Mouse (Mus musculus) midbrain, embryonic 10.5 days (tissue): ENCODE measurements at regions not wholly inside any gene's neighbourhood (a gene's known extent, or its start where the extent isn't known, plus 50 kb on each side); places are given as distances from the start of the nearest gene placed in this dataset.

Experiments
- DNase-seq: peaks from one replicate; pipeline ENCODE4 v3.0.0-alpha.2; 2017; ENCODE audit warnings: low spot score
- H3K27ac ChIP-seq: fragments of 300-500 bp; sonication (generic); replicated peaks from 2 replicates; pipeline ENCODE4 v1.5.1; 2016; ENCODE audit warnings: mild to moderate bottlenecking
- H3K27me3 ChIP-seq: fragments of 300-500 bp; sonication (generic); 2 replicates; pipeline ENCODE4 v1.6.1; 2016; ENCODE audit warnings: low read depth, mild to moderate bottlenecking; ENCODE audit not compliant: poor library complexity, severe bottlenecking
- H3K36me3 ChIP-seq: fragments of 300-500 bp; sonication (generic); 2 replicates; pipeline ENCODE4 v1.6.1; 2016; ENCODE audit warnings: mild to moderate bottlenecking, moderate library complexity
- H3K4me1 ChIP-seq: fragments of 300-500 bp; sonication (generic); 2 replicates; pipeline ENCODE4 v1.6.1; 2016
- H3K4me3 ChIP-seq: fragments of 300-500 bp; sonication (generic); 2 replicates; pipeline ENCODE4 v1.5.1; 2016; ENCODE audit warnings: mild to moderate bottlenecking, moderate library complexity
- H3K9me3 ChIP-seq: fragments of 300-500 bp; sonication (generic); replicated peaks from 2 replicates; pipeline ENCODE4 v1.6.1; 2016; ENCODE audit warnings: mild to moderate bottlenecking
- WGBS: fragments of 180-500 bp; shearing (Covaris S2); methylation state at CpG from one replicate; pipeline ENCODE4 v1.1.7; 2016; 5-methylcytosine and 5-hydroxymethylcytosine counted together

- WGBS = 87% methylated on average over 7 of the region's 7 CpGs
- Histone ChIP-seq H3K27ac (no peak overlapping the region), H3K36me3 (no peaks in the 10 kb centered on the region), H3K27me3 (no peaks in the 10 kb centered on the region), H3K4me3 (no peak overlapping the region), H3K9me3 (no peaks in the 10 kb centered on the region), H3K4me1 (peaks cover 13% of the 10 kb centered on the region)
- no peak for DNase-seq
Measured at GRCm38 (mm10) chr9:113309707-113310574, 398.1 kb downstream of the Pdcd6ip start.

DNA sequence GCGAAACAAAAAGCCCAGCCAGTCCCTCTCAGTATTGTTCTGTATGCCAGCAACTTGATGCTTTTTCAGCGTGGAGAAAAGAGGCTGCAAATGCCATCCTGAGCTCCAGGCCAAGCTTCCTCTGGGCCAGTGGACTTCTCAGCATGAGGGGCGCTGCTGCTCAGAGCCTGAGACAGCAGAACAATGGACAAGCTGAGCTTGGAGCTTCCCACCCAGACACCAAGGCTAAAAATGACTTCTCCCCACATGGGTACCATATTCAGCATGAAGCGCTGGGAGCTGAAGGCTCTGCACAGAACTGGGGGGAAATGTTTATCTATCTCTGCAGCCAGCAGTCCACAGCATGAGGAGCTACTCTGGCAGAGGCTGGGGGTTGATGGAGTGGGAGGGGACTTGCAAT, 402.3 kb downstream of the Pdcd6ip start:
- H3K9me3 ChIP-seq = no peaks in the 10 kb centered on the region
- DNase-seq = no peak

GRCm38 (mm10) chr9:113302429-113302828, 405.6 kb downstream of the Pdcd6ip start:
- WGBS = 52% methylated on average over 1 of the region's 1 CpGs
- no peaks in the 10 kb centered on the region for H3K9me3 ChIP-seq
- DNase-seq = no peak
- no peaks in the 10 kb centered on the region for H3K36me3 ChIP-seq
- no peak overlapping the region for H3K4me3 ChIP-seq
- peaks cover 44% of the 10 kb centered on the region for H3K4me1 ChIP-seq
- no peak overlapping the region for H3K27ac ChIP-seq
- no peaks in the 10 kb centered on the region for H3K27me3 ChIP-seq

More for the DNA sequence above, 402.3 kb downstream of the Pdcd6ip start:
- H3K36me3 ChIP-seq = no peaks in the 10 kb centered on the region
- H3K27me3 ChIP-seq = no peaks in the 10 kb centered on the region
- H3K27ac ChIP-seq = peak overlapping the region; percentile 38; the same call in 1 of the 2 replicates
- H3K4me1 ChIP-seq = peaks cover 24% of the 10 kb centered on the region
- WGBS = 43% methylated on average over 4 of the region's 4 CpGs
- no peak overlapping the region for H3K4me3 ChIP-seq

GRCm38 (mm10) chr9:113300846-113301245, 407.2 kb downstream of the Pdcd6ip start:
- no peak overlapping the region for H3K27ac ChIP-seq
- H3K9me3 ChIP-seq = no peaks in the 10 kb centered on the region
- no peaks in the 10 kb centered on the region for H3K27me3 ChIP-seq
- 18% methylated on average over 2 of the region's 2 CpGs for WGBS
- no peaks in the 10 kb centered on the region for H3K36me3 ChIP-seq
- H3K4me1 ChIP-seq = peaks cover 38% of the 10 kb centered on the region
- DNase-seq = peak; percentile 36
- no peak overlapping the region for H3K4me3 ChIP-seq

DNA sequence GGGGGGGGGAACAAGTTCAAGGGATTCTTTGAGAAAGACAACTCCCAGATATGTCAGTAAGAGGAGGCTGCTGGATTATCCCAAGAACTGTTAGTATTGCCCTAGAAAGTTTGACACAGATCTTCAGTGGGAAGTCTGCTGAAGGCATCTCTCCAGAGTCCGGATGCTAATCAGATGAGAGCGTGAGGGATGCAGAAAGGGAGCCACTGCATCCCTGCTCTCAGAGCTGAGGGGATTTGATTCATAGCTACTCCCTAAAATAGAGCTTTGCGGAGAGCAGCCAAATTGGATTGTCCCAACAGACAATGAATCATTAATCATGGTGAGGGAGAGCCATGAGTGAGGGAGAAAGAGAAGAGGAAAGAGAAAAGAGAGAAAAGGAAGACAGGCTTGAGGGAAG, 408.2 kb downstream of the Pdcd6ip start:
- no peaks in the 10 kb centered on the region for H3K9me3 ChIP-seq
- H3K27me3 ChIP-seq = no peaks in the 10 kb centered on the region
- 31% methylated on average over 3 of the region's 3 CpGs for WGBS
- no peaks in the 10 kb centered on the region for H3K36me3 ChIP-seq
- DNase-seq = no peak
- no peak overlapping the region for H3K4me3 ChIP-seq
- peaks cover 32% of the 10 kb centered on the region for H3K4me1 ChIP-seq
- H3K27ac ChIP-seq = no peak overlapping the region

DNA sequence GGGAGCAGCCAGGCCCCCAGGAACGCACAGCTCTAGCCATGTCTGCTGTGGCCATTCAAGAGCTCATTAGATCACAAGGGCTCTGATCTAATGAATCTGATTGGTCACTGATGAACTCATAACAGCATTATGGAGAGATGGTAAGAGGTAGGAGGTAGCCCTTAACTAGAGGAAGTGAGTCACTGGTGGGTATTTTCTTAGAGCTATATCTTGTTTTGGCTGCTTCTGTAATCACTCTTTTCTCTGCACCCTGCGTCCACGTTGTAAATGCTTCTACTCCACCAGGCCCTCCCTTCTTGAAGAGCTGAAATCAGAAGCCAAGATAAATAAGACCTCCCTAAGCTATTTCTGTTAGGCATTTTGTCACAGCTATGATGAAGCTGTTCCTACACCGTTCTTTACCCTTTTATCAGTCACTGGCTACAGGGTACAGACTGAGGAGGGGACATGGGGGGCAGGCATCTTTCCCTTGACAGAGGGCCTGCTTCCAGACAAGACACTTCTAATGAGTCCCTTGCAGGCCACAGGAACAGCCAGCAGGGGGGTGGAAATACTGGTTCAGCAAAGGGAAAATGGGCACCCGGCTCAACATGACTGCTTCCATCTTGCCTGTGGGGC, 412.1 kb downstream of the Pdcd6ip start:
- DNase-seq = no peak
- Histone ChIP-seq H3K27me3 (no peaks in the 10 kb centered on the region), H3K9me3 (no peaks in the 10 kb centered on the region), H3K36me3 (no peaks in the 10 kb centered on the region), H3K4me3 (no peak overlapping the region), H3K27ac (no peak overlapping the region), H3K4me1 (peaks cover 23% of the 10 kb centered on the region)
- WGBS = 88% methylated on average over 5 of the region's 5 CpGs

- H3K9me3 ChIP-seq = no peaks in the 10 kb centered on the region
- H3K27me3 ChIP-seq = no peaks in the 10 kb centered on the region
- 81% methylated on average over 4 of the region's 4 CpGs for WGBS
- H3K4me3 ChIP-seq = no peak overlapping the region
- H3K4me1 ChIP-seq = no peaks in the 10 kb centered on the region
- H3K27ac ChIP-seq = no peak overlapping the region
- no peak for DNase-seq
- H3K36me3 ChIP-seq = no peaks in the 10 kb centered on the region
Measured at GRCm38 (mm10) chr9:113287397-113287796, 420.7 kb downstream of the Pdcd6ip start.

DNA sequence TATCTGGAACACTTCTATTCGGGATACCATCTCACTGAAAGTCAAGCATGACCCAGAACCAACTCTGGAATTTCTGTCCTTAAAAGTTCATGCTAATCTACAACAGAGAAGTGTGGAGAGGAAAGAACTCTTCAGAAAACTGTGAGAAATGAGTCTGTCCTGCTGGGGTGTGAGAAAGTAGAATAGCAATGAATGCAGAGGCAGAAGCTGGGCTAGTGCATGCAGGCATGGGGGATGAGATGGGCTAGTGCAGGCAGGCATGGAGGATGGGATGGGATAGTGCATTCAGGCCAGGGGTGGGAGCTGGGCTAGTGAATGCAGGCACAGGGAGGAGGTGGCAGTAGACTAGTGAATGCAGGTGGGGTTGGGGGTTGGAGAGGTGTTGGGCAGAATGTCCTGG, 424.8 kb downstream of the Pdcd6ip start:
- Histone ChIP-seq H3K27ac (no peak overlapping the region), H3K36me3 (no peaks in the 10 kb centered on the region), H3K4me3 (no peak overlapping the region), H3K27me3 (no peaks in the 10 kb centered on the region), H3K9me3 (no peaks in the 10 kb centered on the region), H3K4me1 (no peaks in the 10 kb centered on the region)
- WGBS = 68% methylated on average over 1 of the region's 1 CpGs
- no peak for DNase-seq

DNA sequence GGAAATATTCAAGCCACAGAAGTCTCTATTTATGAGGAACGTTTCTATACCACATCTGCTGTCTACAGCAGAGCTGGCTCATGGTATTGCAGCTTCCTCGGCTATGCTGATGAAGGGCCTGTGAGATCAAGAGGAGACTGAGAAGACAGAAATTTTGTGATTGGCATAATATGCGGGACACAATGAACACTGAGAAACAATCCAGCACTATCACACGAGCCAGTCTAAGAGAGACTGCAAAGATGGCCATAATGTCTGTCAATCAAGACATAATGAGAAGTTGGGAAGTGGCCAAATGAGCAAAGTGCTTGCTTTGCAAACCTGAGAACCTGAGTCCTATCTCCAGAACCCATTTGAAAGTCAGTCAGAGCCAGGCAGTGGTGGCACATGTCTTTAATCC, 437.5 kb downstream of the Pdcd6ip start:
- Histone ChIP-seq H3K4me1 (no peaks in the 10 kb centered on the region), H3K9me3 (no peaks in the 10 kb centered on the region), H3K27me3 (no peaks in the 10 kb centered on the region), H3K27ac (no peak overlapping the region), H3K36me3 (no peaks in the 10 kb centered on the region), H3K4me3 (no peak overlapping the region)
- 79% methylated on average over 4 of the region's 4 CpGs for WGBS
- no peak for DNase-seq

DNA sequence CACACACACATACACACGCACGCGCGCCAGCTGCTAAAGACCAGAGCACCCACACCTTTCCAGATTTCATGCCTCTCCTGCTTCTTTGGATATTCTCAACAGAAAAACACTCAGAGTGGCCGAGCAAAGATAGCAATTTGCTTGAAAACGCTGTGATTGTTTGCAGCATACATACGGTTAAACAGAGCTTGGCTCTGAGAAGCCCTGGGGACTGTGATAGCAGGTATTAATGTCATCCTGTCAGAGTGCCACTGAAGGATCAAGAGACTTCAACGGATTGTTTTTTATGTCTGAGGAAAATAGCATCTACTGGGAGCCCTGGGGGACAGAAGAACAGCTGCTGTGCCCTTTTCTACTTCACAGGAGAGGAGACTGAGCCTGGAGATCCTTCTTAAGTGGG, 440.4 kb downstream of the Pdcd6ip start:
- H3K4me3 ChIP-seq = no peak overlapping the region
- WGBS = 86% methylated on average over 8 of the region's 8 CpGs
- no peaks in the 10 kb centered on the region for H3K27me3 ChIP-seq
- no peak overlapping the region for H3K27ac ChIP-seq
- DNase-seq = no peak
- H3K9me3 ChIP-seq = no peaks in the 10 kb centered on the region
- no peaks in the 10 kb centered on the region for H3K4me1 ChIP-seq
- H3K36me3 ChIP-seq = no peaks in the 10 kb centered on the region

DNA sequence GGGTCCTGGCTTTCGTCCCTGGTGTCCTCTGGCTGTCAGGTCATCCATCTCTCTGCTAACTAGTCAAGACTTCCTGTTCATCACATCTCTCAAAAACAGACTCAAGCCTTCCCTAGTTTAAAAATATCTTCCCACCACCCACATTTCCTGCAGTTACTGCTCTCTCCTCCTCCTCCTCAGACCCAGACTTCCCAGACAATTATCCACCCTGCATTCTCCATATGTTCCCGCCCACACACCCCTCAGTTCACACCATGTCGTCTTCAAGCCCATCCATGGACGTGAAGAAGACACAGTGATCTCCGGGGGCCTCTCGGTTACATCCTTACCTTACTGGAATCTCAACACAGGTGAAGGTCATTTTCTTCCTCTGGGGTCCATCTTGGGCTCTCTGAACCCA, 444.4 kb downstream of the Pdcd6ip start:
- H3K27ac ChIP-seq = no peak overlapping the region
- no peak overlapping the region for H3K4me3 ChIP-seq
- no peaks in the 10 kb centered on the region for H3K36me3 ChIP-seq
- 88% methylated on average over 6 of the region's 6 CpGs for WGBS
- DNase-seq = no peak
- no peaks in the 10 kb centered on the region for H3K4me1 ChIP-seq
- no peaks in the 10 kb centered on the region for H3K27me3 ChIP-seq
- no peaks in the 10 kb centered on the region for H3K9me3 ChIP-seq

GRCm38 (mm10) chr9:113260296-113260695, 447.8 kb downstream of the Pdcd6ip start:
- 95% methylated on average over 2 of the region's 2 CpGs for WGBS
- no peak overlapping the region for H3K4me3 ChIP-seq
- H3K4me1 ChIP-seq = no peaks in the 10 kb centered on the region
- H3K36me3 ChIP-seq = no peaks in the 10 kb centered on the region
- H3K9me3 ChIP-seq = peaks cover 2% of the 10 kb centered on the region; the same call in 1 of the 2 replicates
- no peak overlapping the region for H3K27ac ChIP-seq
- no peak for DNase-seq
- no peaks in the 10 kb centered on the region for H3K27me3 ChIP-seq

- Histone ChIP-seq H3K9me3 (peaks cover 6% of the 10 kb centered on the region; the same call in 1 of the 2 replicates), H3K36me3 (no peaks in the 10 kb centered on the region)
Measured at GRCm38 (mm10) chr9:113258556-113258955, 449.5 kb downstream of the Pdcd6ip start.

More at GRCm38 (mm10) chr9:113258556-113258955, 449.5 kb downstream of the Pdcd6ip start:
- no peak for DNase-seq
- no peak overlapping the region for H3K27ac ChIP-seq
- H3K27me3 ChIP-seq = no peaks in the 10 kb centered on the region
- WGBS = 81% methylated on average over 2 of the region's 2 CpGs
- H3K4me3 ChIP-seq = no peak overlapping the region
- no peaks in the 10 kb centered on the region for H3K4me1 ChIP-seq
